Mouse (Mus musculus): Measurements from ENCODE around the gene Cyp27b1.

DNA sequence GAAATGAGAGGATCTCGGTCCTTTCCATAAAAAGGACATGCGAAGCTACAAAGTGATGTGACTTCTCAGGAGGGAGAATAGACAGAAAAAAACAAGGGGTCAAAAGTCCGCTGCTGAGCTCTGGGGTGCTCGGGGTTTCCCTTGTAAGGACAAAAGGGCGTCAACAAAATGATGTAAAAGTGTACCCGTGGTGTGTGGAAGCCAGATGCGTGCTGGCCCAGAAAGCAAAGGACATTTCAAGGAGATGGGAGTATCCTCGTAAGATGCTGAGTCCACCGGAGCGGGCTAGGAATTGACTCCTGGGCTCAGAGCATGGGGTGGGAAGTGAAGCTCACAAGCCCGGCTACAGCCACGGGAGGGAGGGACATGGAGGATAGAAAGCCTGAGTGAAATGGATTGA is 10.4 kb upstream of the Cyp27b1 start:
- TF ChIP-seq CTCF (IDR thresholded peaks at IDR 0.05; ENCODE audit: borderline replicate concordance, insufficient read depth, low read depth, low read length) = no peak
- no peak for TF ChIP-seq POLR2A (IDR thresholded peaks at IDR 0.05; ENCODE audit: borderline replicate concordance, insufficient read depth, low read length)
